ENCODE assay signal across 8 mouse cellular contexts in genomic region chr2:139778283-139778682, GRCm38 (mm10).
DNase-seq lines count a peak whose midpoint lies in the region; ATAC-seq and TF ChIP-seq lines count a peak whose summit lies in the region.

No protein-coding gene starts in this region.

- intact Hi-C loops in gastrocnemius, adult 2 months (cut with DNase I) = loop anchor here (10.0 kb wide), 1 partner anchor 377 kb away; the partner anchor contains the start of gene Gm17374
- intact Hi-C loops in heart, postnatal 14 days (cut with DNase I) = loop anchor here (10.0 kb wide), 2 partner anchors 187 to 377 kb away; partner anchors contain the start of gene Gm17374

- TF ChIP-seq CTCF in gastrocnemius, adult 2 months (IDR thresholded peaks at IDR 0.05) = peak; percentile 53

- no peak overlapping the region for H3K27ac ChIP-seq in gastrocnemius, adult 2 months

- no peak overlapping the region for H3K4me3 ChIP-seq in gastrocnemius, adult 2 months

- no peak for ATAC-seq in monocyte, adult 5-6 weeks (replicated peaks; ENCODE audit: insufficient number of reproducible peaks, low FRiP score, low TSS enrichment, poor library complexity, severe bottlenecking)

- DNase-seq in gastrocnemius, adult 2 months = no peak
- no peak for DNase-seq in gastrocnemius, postnatal 4 days (ENCODE audit: low spot score in 2 of 2)
- DNase-seq in 3T3-L1 (ENCODE audit: low read depth, low spot score) = peak; percentile 54
- peak; percentile 42 for DNase-seq in ZHBTc4 (ENCODE audit: low read depth, low spot score)
- peak; percentile 11 to 42 for DNase-seq in heart, postnatal 14 days
- peak; percentile 84 for DNase-seq in lung, postnatal 10 days
- no peak for DNase-seq in right cerebral cortex, postnatal 25 days

Comparison
In these comparisons a context has a peak if more than half of its experiments do, and no peak if none do; other contexts are left out.
1. DNase-seq: peak in 3T3-L1 (single experiment), ZHBTc4 (single experiment), heart, postnatal 14 days (2 of 2) and lung, postnatal 10 days (single experiment); none in gastrocnemius, adult 2 months (single experiment), gastrocnemius, postnatal 4 days (0 of 2) and right cerebral cortex, postnatal 25 days (single experiment).